8 mouse cellular contexts compared by ENCODE assay signal in the genomic region with DNA sequence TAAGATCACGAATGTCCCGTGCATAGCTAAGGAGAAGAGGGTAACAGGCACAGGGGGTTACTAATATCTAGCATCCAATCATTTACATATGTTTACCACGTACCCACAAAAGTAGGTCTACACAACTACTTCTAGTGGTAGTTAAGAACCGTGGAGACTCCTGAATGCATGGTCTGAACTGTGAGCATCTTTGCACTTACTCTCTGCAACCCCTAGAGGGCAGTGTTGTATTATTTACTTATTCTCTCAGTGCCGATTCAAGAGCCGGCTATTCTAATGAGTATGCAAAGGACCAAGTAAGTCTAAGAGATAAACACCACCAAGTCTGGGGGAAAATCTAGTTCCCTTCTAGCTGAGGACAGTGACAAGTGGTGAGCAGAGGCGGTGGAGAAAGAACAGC. TPM values are rescaled to one million over a fixed set of nuclear protein-coding genes. Genes with fewer than 3 reads are reported as not detected.
A peak's percentile ranks its signal among the peaks of the same experiment; 100 is the strongest.
DNase-seq lines count a peak whose midpoint lies in the region; ATAC-seq lines count a peak whose summit lies in the region.

No protein-coding gene starts in this region.

- H3K9me3 ChIP-seq in limb, embryonic 11.5 days (ENCODE audit: control insufficient read depth, low read length) = no peaks in the 10 kb centered on the region
- no peaks in the 10 kb centered on the region for H3K9me3 ChIP-seq in limb, embryonic 10.5 days (replicated peaks)
- no peaks in the 10 kb centered on the region for H3K9me3 ChIP-seq in hindbrain, embryonic 13.5 days
- H3K9me3 ChIP-seq in limb, embryonic 15.5 days = no peaks in the 10 kb centered on the region
- H3K9me3 ChIP-seq in neural tube, embryonic 12.5 days = no peaks in the 10 kb centered on the region

- 12% methylated on average over 7 of the region's 7 CpGs for WGBS in limb, embryonic 11.5 days
- WGBS in limb, embryonic 10.5 days = 20% methylated on average over 7 of the region's 7 CpGs
- 19% methylated on average over 7 of the region's 7 CpGs for WGBS in hindbrain, embryonic 13.5 days
- 13% methylated on average over 7 of the region's 7 CpGs for WGBS in limb, embryonic 15.5 days
- 12% methylated on average over 7 of the region's 7 CpGs for WGBS in neural tube, embryonic 12.5 days

- peak; percentile 38 for DNase-seq in limb, embryonic 11.5 days (ENCODE audit: low spot score)
- DNase-seq in limb, embryonic 10.5 days (ENCODE audit: low spot score) = no peak
- peak; percentile 83 for DNase-seq in MEL-GATA-1-ER (ENCODE audit: extremely low read depth, low read depth)
- DNase-seq in frontal cortex, postnatal 25 days (ENCODE audit: low spot score in 2 of 2) = no peak

- H3K9ac ChIP-seq in limb, embryonic 11.5 days (ENCODE audit: low read length) = no peak overlapping the region
- no peak overlapping the region for H3K9ac ChIP-seq in hindbrain, embryonic 13.5 days
- no peak overlapping the region for H3K9ac ChIP-seq in limb, embryonic 15.5 days
- H3K9ac ChIP-seq in neural tube, embryonic 12.5 days = no peak overlapping the region

- H3K4me3 ChIP-seq in limb, embryonic 11.5 days (ENCODE audit: low read depth, low read length) = no peak overlapping the region
- no peak overlapping the region for H3K4me3 ChIP-seq in limb, embryonic 10.5 days
- no peak overlapping the region for H3K4me3 ChIP-seq in hindbrain, embryonic 13.5 days
- no peak overlapping the region for H3K4me3 ChIP-seq in limb, embryonic 15.5 days
- no peak overlapping the region for H3K4me3 ChIP-seq in neural tube, embryonic 12.5 days

- no peaks in the 10 kb centered on the region for H3K36me3 ChIP-seq in limb, embryonic 11.5 days (ENCODE audit: control insufficient read depth, insufficient read depth, low read length)
- H3K36me3 ChIP-seq in limb, embryonic 10.5 days = no peaks in the 10 kb centered on the region
- no peaks in the 10 kb centered on the region for H3K36me3 ChIP-seq in hindbrain, embryonic 13.5 days
- H3K36me3 ChIP-seq in limb, embryonic 15.5 days = no peaks in the 10 kb centered on the region
- no peaks in the 10 kb centered on the region for H3K36me3 ChIP-seq in neural tube, embryonic 12.5 days

- no peaks in the 10 kb centered on the region for H3K27me3 ChIP-seq in limb, embryonic 11.5 days (ENCODE audit: control insufficient read depth, insufficient read depth, low read length)
- peaks cover 42% of the 10 kb centered on the region for H3K27me3 ChIP-seq in limb, embryonic 10.5 days (ENCODE audit: low read depth, poor library complexity, severe bottlenecking)
- peaks cover 27% of the 10 kb centered on the region for H3K27me3 ChIP-seq in hindbrain, embryonic 13.5 days
- H3K27me3 ChIP-seq in limb, embryonic 15.5 days = peaks cover 18% of the 10 kb centered on the region
- H3K27me3 ChIP-seq in neural tube, embryonic 12.5 days (replicated peaks) = peaks cover 12% of the 10 kb centered on the region

- H3K4me1 ChIP-seq in limb, embryonic 11.5 days (ENCODE audit: control insufficient read depth, insufficient read depth, low read length) = no peaks in the 10 kb centered on the region
- no peaks in the 10 kb centered on the region for H3K4me1 ChIP-seq in limb, embryonic 10.5 days
- peaks cover 10% of the 10 kb centered on the region; the same call in 1 of the 2 replicates for H3K4me1 ChIP-seq in hindbrain, embryonic 13.5 days (replicated peaks)
- H3K4me1 ChIP-seq in limb, embryonic 15.5 days = no peaks in the 10 kb centered on the region
- peaks cover 3% of the 10 kb centered on the region; the same call in 1 of the 2 replicates for H3K4me1 ChIP-seq in neural tube, embryonic 12.5 days

- no peak overlapping the region for H3K27ac ChIP-seq in limb, embryonic 11.5 days (replicated peaks; ENCODE audit: low read depth, low read length)
- H3K27ac ChIP-seq in limb, embryonic 10.5 days = no peak overlapping the region
- no peak overlapping the region for H3K27ac ChIP-seq in hindbrain, embryonic 13.5 days
- H3K27ac ChIP-seq in limb, embryonic 15.5 days = no peak overlapping the region
- no peak overlapping the region for H3K27ac ChIP-seq in neural tube, embryonic 12.5 days

- H3K4me2 ChIP-seq in limb, embryonic 11.5 days (ENCODE audit: low read depth, severe bottlenecking) = no peak overlapping the region
- H3K4me2 ChIP-seq in hindbrain, embryonic 13.5 days = no peak overlapping the region
- H3K4me2 ChIP-seq in limb, embryonic 15.5 days = no peak overlapping the region
- H3K4me2 ChIP-seq in neural tube, embryonic 12.5 days (replicated peaks) = no peak overlapping the region

- no peak; the same call in 1 of the 2 replicates for ATAC-seq in limb, embryonic 11.5 days (ENCODE audit: insufficient number of reproducible peaks, low FRiP score, low TSS enrichment, low read depth)
- peak; percentile 89 for ATAC-seq in common myeloid progenitor, adult 5-6 weeks (replicated peaks; ENCODE audit: low read depth, poor library complexity, severe bottlenecking)
- peak; percentile 59 for ATAC-seq in hindbrain, embryonic 13.5 days (ENCODE audit: low FRiP score)
- ATAC-seq in limb, embryonic 15.5 days (ENCODE audit: insufficient number of reproducible peaks, low FRiP score, low TSS enrichment, low read depth) = 0 out of 2 replicates have a peak, but pooled peaks have one; percentile 13
- peak; percentile 55; the same call in 1 of the 2 replicates for ATAC-seq in neural tube, embryonic 12.5 days (ENCODE audit: low FRiP score, low read depth)

RNA-seq across cellular contexts. Expression of gene Tmem114, which starts 12.7 kb away (rescaled TPM):
- 0.23 TPM in 1 of 2 replicates, not detected in the other for polyA plus RNA-seq in limb, embryonic 11.5 days (2014; fragmentation: Nextera tagmentation; extraction: Ambion mirVana)
- 0.14 and 0.33 TPM in 2 replicates for polyA plus RNA-seq in limb, embryonic 10.5 days (2016; fragmentation: Nextera tagmentation; extraction: Ambion mirVana)
- total RNA-seq in common myeloid progenitor, adult 5-6 weeks (2017) = not detected in 2 replicates
- polyA plus RNA-seq in hindbrain, embryonic 13.5 days (2015; fragmentation: Nextera tagmentation; extraction: Ambion mirVana) = 0.23 and 0.45 TPM in 2 replicates
- 0.12 TPM in 1 of 2 replicates, not detected in the other for polyA plus RNA-seq in limb, embryonic 15.5 days (2015; fragmentation: Nextera tagmentation; extraction: Ambion mirVana)
- not detected in 2 replicates for polyA plus RNA-seq in neural tube, embryonic 12.5 days (2016; fragmentation: Nextera tagmentation; extraction: Ambion mirVana)

RNA-seq across cellular contexts. Expression of gene Mettl22, which starts 58.4 kb away (rescaled TPM):
- polyA plus RNA-seq in limb, embryonic 11.5 days (2014; fragmentation: Nextera tagmentation; extraction: Ambion mirVana) = 14.1 and 17.4 TPM in 2 replicates
- 18.2 and 22.5 TPM in 2 replicates for polyA plus RNA-seq in limb, embryonic 10.5 days (2016; fragmentation: Nextera tagmentation; extraction: Ambion mirVana)
- total RNA-seq in common myeloid progenitor, adult 5-6 weeks (2017) = 16.2 and 19.4 TPM in 2 replicates
- polyA plus RNA-seq in hindbrain, embryonic 13.5 days (2015; fragmentation: Nextera tagmentation; extraction: Ambion mirVana) = 34.6 and 34.8 TPM in 2 replicates
- 19.5 and 21.1 TPM in 2 replicates for polyA plus RNA-seq in limb, embryonic 15.5 days (2015; fragmentation: Nextera tagmentation; extraction: Ambion mirVana)
- polyA plus RNA-seq in neural tube, embryonic 12.5 days (2016; fragmentation: Nextera tagmentation; extraction: Ambion mirVana) = 23.3 and 25.6 TPM in 2 replicates

Comparison
In these comparisons a context has a peak if more than half of its experiments do, and no peak if none do; other contexts are left out.
1. DNase-seq: peak in limb, embryonic 11.5 days (single experiment) and MEL-GATA-1-ER (single experiment); none in limb, embryonic 10.5 days (single experiment) and frontal cortex, postnatal 25 days (0 of 2).